ENCODE assay signal across 29 mouse cellular contexts in the genomic region with DNA sequence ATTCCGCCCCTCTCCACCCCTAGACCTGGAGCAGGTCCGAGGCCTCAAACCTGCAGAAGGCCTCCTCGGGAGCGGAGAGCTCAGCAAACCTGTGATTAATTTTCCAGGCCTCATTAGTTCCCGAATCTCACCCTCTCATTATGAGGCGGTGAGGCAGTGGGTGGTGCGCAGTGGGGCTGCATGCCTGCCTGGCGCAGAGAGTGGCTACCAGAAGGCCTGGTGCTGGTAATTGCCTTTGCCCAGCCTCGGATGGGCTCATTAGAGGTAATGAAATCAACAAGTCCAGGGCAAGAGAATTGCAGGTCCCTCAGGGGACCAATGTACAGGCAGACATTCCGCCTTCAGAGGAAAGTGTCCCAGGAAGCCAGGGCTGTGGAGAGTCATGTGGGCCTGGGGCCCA.
DNase-seq lines count a peak whose midpoint lies in the region; ATAC-seq and TF ChIP-seq lines count a peak whose summit lies in the region.
"Had no signal": no experiment of that assay in that cellular context is flagged by ENCODE, and none has a peak within 500 bp of the region (broad histone marks: within the 10 kb centered on the region; RNA-seq: fewer than 3 reads in every experiment).

No protein-coding gene starts in this region.

- no peak overlapping the region for H3K9ac ChIP-seq in midbrain, embryonic 14.5 days (replicated peaks; ENCODE audit: low read length)
- H3K9ac ChIP-seq in ES-Bruce4 (ENCODE audit: low read depth, poor library complexity, severe bottlenecking): no peak overlapping the region
- no peak overlapping the region for H3K9ac ChIP-seq in limb, embryonic 11.5 days (ENCODE audit: low read length)
- no peak overlapping the region for H3K9ac ChIP-seq in liver, postnatal 0 days (replicated peaks)
- H3K9ac ChIP-seq: embryonic facial prominence, embryonic 13.5 days; heart, embryonic 12.5 days; hindbrain, embryonic 15.5 days; liver, embryonic 14.5 days; lung, embryonic 14.5 days; neural tube, embryonic 13.5 days had no signal

- H3K27me3 ChIP-seq in midbrain, embryonic 10.5 days (ENCODE audit: low read depth, poor library complexity, severe bottlenecking): no peaks in the 10 kb centered on the region
- H3K27me3 ChIP-seq in midbrain, embryonic 14.5 days (ENCODE audit: control insufficient read depth, insufficient read depth, low read length): no peaks in the 10 kb centered on the region
- H3K27me3 ChIP-seq in ES-Bruce4 (ENCODE audit: control insufficient read depth, insufficient read depth, low read length, poor library complexity, severe bottlenecking): no peaks in the 10 kb centered on the region
- no peaks in the 10 kb centered on the region for H3K27me3 ChIP-seq in limb, embryonic 11.5 days (ENCODE audit: control insufficient read depth, insufficient read depth, low read length)
- no peaks in the 10 kb centered on the region for H3K27me3 ChIP-seq in liver, postnatal 0 days (ENCODE audit: insufficient read depth, low read length)
- H3K27me3 ChIP-seq: embryonic facial prominence, embryonic 13.5 days; heart, embryonic 12.5 days; hindbrain, embryonic 15.5 days; neural tube, embryonic 13.5 days had no signal

- peaks cover 5% of the 10 kb centered on the region; the same call in 1 of the 2 replicates for H3K4me1 ChIP-seq in midbrain, embryonic 10.5 days
- no peaks in the 10 kb centered on the region for H3K4me1 ChIP-seq in midbrain, embryonic 14.5 days (ENCODE audit: control insufficient read depth, insufficient read depth, low read length)
- peaks cover 7% of the 10 kb centered on the region for H3K4me1 ChIP-seq in ES-Bruce4 (ENCODE audit: control insufficient read depth, insufficient read depth, low read length)
- H3K4me1 ChIP-seq in limb, embryonic 11.5 days (ENCODE audit: control insufficient read depth, insufficient read depth, low read length): peaks cover 18% of the 10 kb centered on the region
- H3K4me1 ChIP-seq in liver, postnatal 0 days (ENCODE audit: insufficient read depth): no peaks in the 10 kb centered on the region
- H3K4me1 ChIP-seq: heart, embryonic 12.5 days; hindbrain, embryonic 15.5 days had no signal

- no peak for DNase-seq in midbrain, embryonic 10.5 days (ENCODE audit: low spot score)
- no peak for DNase-seq in midbrain, embryonic 14.5 days
- peak; percentile 81 for DNase-seq in MN1 (ENCODE audit: low spot score)
- DNase-seq in limb, embryonic 11.5 days (ENCODE audit: low spot score): peak; percentile 68
- DNase-seq in liver, postnatal 0 days: no peak
- DNase-seq: adrenal gland, adult 8-10 months; cerebellum, adult 11 months; cerebellum, adult 9-10 months; gastrocnemius, postnatal 25 days; heart, adult 18-20 months; heart, postnatal 4 days; kidney, adult 18-20 months; kidney, postnatal 36 days; liver; lung, embryonic 14.5 days; lung, postnatal 14 days; thymus, adult 2 months; thymus, postnatal 36 days had no signal

- no peak for TF ChIP-seq CTCF in ES-Bruce4 (IDR thresholded peaks at IDR 0.05; ENCODE audit: low read depth, low read length)
- no peak for TF ChIP-seq CTCF in liver, postnatal 0 days (IDR thresholded peaks at IDR 0.05; ENCODE audit: low read depth)

- no peak for ATAC-seq in midbrain, embryonic 14.5 days (ENCODE audit: low FRiP score, low TSS enrichment)
- ATAC-seq in limb, embryonic 11.5 days (ENCODE audit: insufficient number of reproducible peaks, low FRiP score, low TSS enrichment, low read depth): peak; percentile 45; the same call in 1 of the 2 replicates
- no peak for ATAC-seq in CD4-positive, CD25-positive, alpha-beta regulatory T cell, adult 4 months
- ATAC-seq in liver, postnatal 0 days: no peak
- ATAC-seq: activated CD4-positive, CD25-positive, alpha-beta regulatory T cell, adult 4 months; midbrain, embryonic 16.5 days had no signal

- no peak overlapping the region for H3K4me3 ChIP-seq in midbrain, embryonic 10.5 days
- H3K4me3 ChIP-seq in midbrain, embryonic 14.5 days (replicated peaks; ENCODE audit: low read depth, low read length): no peak overlapping the region
- peak overlapping the region; percentile 16 for H3K4me3 ChIP-seq in ES-Bruce4 (ENCODE audit: low read depth, low read length)
- no peak overlapping the region for H3K4me3 ChIP-seq in limb, embryonic 11.5 days (ENCODE audit: low read depth, low read length)
- no peak overlapping the region for H3K4me3 ChIP-seq in liver, postnatal 0 days (ENCODE audit: low read depth, low read length)
- H3K4me3 ChIP-seq: embryonic facial prominence, embryonic 13.5 days; heart, embryonic 12.5 days; hindbrain, embryonic 15.5 days; layer of hippocampus, adult 2 months; left cerebral cortex, adult 2 months; neural tube, embryonic 13.5 days had no signal

- 0 out of 2 replicates have a peak overlapping the region, but pooled peaks have one; percentile 30 for H3K27ac ChIP-seq in midbrain, embryonic 10.5 days (replicated peaks)
- no peak overlapping the region for H3K27ac ChIP-seq in midbrain, embryonic 14.5 days (replicated peaks; ENCODE audit: low read depth, low read length)
- H3K27ac ChIP-seq in ES-Bruce4 (ENCODE audit: insufficient read depth, low read length): no peak overlapping the region
- H3K27ac ChIP-seq in limb, embryonic 11.5 days (replicated peaks; ENCODE audit: low read depth, low read length): peak overlapping the region; percentile 69
- no peak overlapping the region for H3K27ac ChIP-seq in liver, postnatal 0 days (ENCODE audit: low read depth)
- H3K27ac ChIP-seq: embryonic facial prominence, embryonic 13.5 days; hindbrain, embryonic 15.5 days; layer of hippocampus, adult 2 months; left cerebral cortex, adult 2 months; liver, embryonic 14.5 days; neural tube, embryonic 13.5 days had no signal

- H3K9me3 ChIP-seq in midbrain, embryonic 10.5 days (replicated peaks): no peaks in the 10 kb centered on the region
- H3K9me3 ChIP-seq in midbrain, embryonic 14.5 days (ENCODE audit: control insufficient read depth, low read length): no peaks in the 10 kb centered on the region
- H3K9me3 ChIP-seq in ES-Bruce4 (replicated peaks; ENCODE audit: control insufficient read depth, insufficient read depth, low read length, poor library complexity, severe bottlenecking): no peaks in the 10 kb centered on the region
- no peaks in the 10 kb centered on the region for H3K9me3 ChIP-seq in limb, embryonic 11.5 days (ENCODE audit: control insufficient read depth, low read length)
- H3K9me3 ChIP-seq in liver, postnatal 0 days (ENCODE audit: low read length): no peaks in the 10 kb centered on the region
- H3K9me3 ChIP-seq: embryonic facial prominence, embryonic 13.5 days; heart, embryonic 12.5 days; hindbrain, embryonic 15.5 days; neural tube, embryonic 13.5 days had no signal

- no peak for TF ChIP-seq POLR2A in ES-Bruce4 (IDR thresholded peaks at IDR 0.05; ENCODE audit: insufficient read depth, low read length)

- H3K36me3 ChIP-seq in midbrain, embryonic 10.5 days: no peaks in the 10 kb centered on the region
- no peaks in the 10 kb centered on the region for H3K36me3 ChIP-seq in midbrain, embryonic 14.5 days (ENCODE audit: control insufficient read depth, insufficient read depth, low read length)
- H3K36me3 ChIP-seq in ES-Bruce4 (ENCODE audit: control insufficient read depth, insufficient read depth, low read length, poor library complexity, severe bottlenecking): no peaks in the 10 kb centered on the region
- no peaks in the 10 kb centered on the region for H3K36me3 ChIP-seq in limb, embryonic 11.5 days (ENCODE audit: control insufficient read depth, insufficient read depth, low read length)
- H3K36me3 ChIP-seq in liver, postnatal 0 days (replicated peaks; ENCODE audit: insufficient read depth, low read length): no peaks in the 10 kb centered on the region
- H3K36me3 ChIP-seq: embryonic facial prominence, embryonic 13.5 days; heart, embryonic 12.5 days; hindbrain, embryonic 15.5 days; neural tube, embryonic 13.5 days had no signal

- no peak overlapping the region for H3K4me2 ChIP-seq in midbrain, embryonic 14.5 days (ENCODE audit: low read length)
- no peak overlapping the region; the same call in 1 of the 2 replicates for H3K4me2 ChIP-seq in limb, embryonic 11.5 days (ENCODE audit: low read depth, severe bottlenecking)
- no peak overlapping the region for H3K4me2 ChIP-seq in liver, postnatal 0 days (ENCODE audit: low read depth, low read length)
- H3K4me2 ChIP-seq: embryonic facial prominence, embryonic 13.5 days; heart, embryonic 12.5 days; hindbrain, embryonic 15.5 days; lung, embryonic 14.5 days; neural tube, embryonic 13.5 days had no signal

- 86% methylated on average over 10 of the region's 10 CpGs for WGBS in midbrain, embryonic 10.5 days
- 85% methylated on average over 10 of the region's 10 CpGs for WGBS in midbrain, embryonic 14.5 days
- 26% methylated on average over 10 of the region's 10 CpGs for WGBS in limb, embryonic 11.5 days
- 80% methylated on average over 10 of the region's 10 CpGs for WGBS in liver, postnatal 0 days (ENCODE audit: insufficient replicate concordance)

- TF ChIP-seq EP300 in ES-Bruce4 (IDR thresholded peaks at IDR 0.05; ENCODE audit: insufficient read depth, low read depth, low read length): no peak
- no peak for TF ChIP-seq EP300 in liver, postnatal 0 days (IDR thresholded peaks at IDR 0.05; ENCODE audit: low read depth)

Comparison
In these comparisons a context has a peak if more than half of its experiments do, and no peak if none do; other contexts are left out.
1. H3K27ac ChIP-seq: peak in midbrain, embryonic 10.5 days (single experiment) and limb, embryonic 11.5 days (single experiment); none in midbrain, embryonic 14.5 days (single experiment), ES-Bruce4 (single experiment) and liver, postnatal 0 days (single experiment).
2. DNase-seq: peak in MN1 (single experiment) and limb, embryonic 11.5 days (single experiment); none in midbrain, embryonic 10.5 days (single experiment), midbrain, embryonic 14.5 days (single experiment) and liver, postnatal 0 days (single experiment).